Mouse (Mus musculus): ENCODE results near the gene Slamf7. TPM values are rescaled to one million over a fixed set of nuclear protein-coding genes. Genes with fewer than 3 reads are reported as not detected.

The Slamf7 gene
- total RNA-seq, 1 experiment: not detected

GRCm38 (mm10) chr1:171635696-171636095, 17.1 kb downstream of the Slamf7 start:
- Histone ChIP-seq H3K9me3 (ENCODE audit: control insufficient read depth, insufficient read depth, low read depth, low read length) (no peaks in the 10 kb centered on the region), H3K4me1 (ENCODE audit: control insufficient read depth in 2 of 2, insufficient read depth in 2 of 2, low read length in 2 of 2, poor library complexity in 1 of 2) (no peaks in the 10 kb centered on the region), H3K9ac (ENCODE audit: insufficient read depth, low read depth, low read length, poor library complexity, severe bottlenecking) (no peak overlapping the region), H3K27ac (ENCODE audit: insufficient read depth, low read depth, low read length, poor library complexity, severe bottlenecking) (no peak overlapping the region), H3K4me3 (ENCODE audit: insufficient read depth in 1 of 2, low read depth in 1 of 2, low read length in 2 of 2, poor library complexity in 1 of 2, severe bottlenecking in 1 of 2) (no peak overlapping the region), H3K36me3 (ENCODE audit: control insufficient read depth, insufficient read depth, low read length, poor library complexity, severe bottlenecking) (no peaks in the 10 kb centered on the region)
- no peak for DNase-seq (ENCODE audit: low read depth, low spot score)
- in situ Hi-C loops (cut with MboI; ENCODE audit: low sequenced_read_pairs in 2 of 2, unreplicated experiment in 2 of 2): no loop called here
- TF ChIP-seq ZC3H11A (IDR thresholded peaks at IDR 0.05; ENCODE audit: borderline replicate concordance, low read depth, low read length): no peak
- no peak for TF ChIP-seq ZNF384 (IDR thresholded peaks at IDR 0.05; ENCODE audit: low read depth, low read length)
- TF ChIP-seq CHD2 (IDR thresholded peaks at IDR 0.05; ENCODE audit: low read depth, low read length): no peak
- TF ChIP-seq MAFK (IDR thresholded peaks at IDR 0.05; ENCODE audit: insufficient read depth, low read depth, low read length): no peak
- no peak for TF ChIP-seq HCFC1 (IDR thresholded peaks at IDR 0.05; ENCODE audit: borderline replicate concordance, insufficient read depth, low read length)

GRCm38 (mm10) chr1:171631447-171631846, 21.4 kb downstream of the Slamf7 start:
- Histone ChIP-seq H3K9ac (ENCODE audit: insufficient read depth, low read depth, low read length, poor library complexity, severe bottlenecking) (no peak overlapping the region), H3K27ac (ENCODE audit: insufficient read depth, low read depth, low read length, poor library complexity, severe bottlenecking) (no peak overlapping the region), H3K4me3 (ENCODE audit: insufficient read depth in 1 of 2, low read depth in 1 of 2, low read length in 2 of 2, poor library complexity in 1 of 2, severe bottlenecking in 1 of 2) (no peak overlapping the region), H3K4me1 (ENCODE audit: control insufficient read depth in 2 of 2, insufficient read depth in 2 of 2, low read length in 2 of 2, poor library complexity in 1 of 2) (no peaks in the 10 kb centered on the region), H3K9me3 (ENCODE audit: control insufficient read depth, insufficient read depth, low read depth, low read length) (no peaks in the 10 kb centered on the region), H3K36me3 (ENCODE audit: control insufficient read depth, insufficient read depth, low read length, poor library complexity, severe bottlenecking) (no peaks in the 10 kb centered on the region)
- no peak for DNase-seq (ENCODE audit: low read depth, low spot score)
- in situ Hi-C loops (cut with MboI; ENCODE audit: low sequenced_read_pairs in 2 of 2, unreplicated experiment in 2 of 2): no loop called here
- TF ChIP-seq ZC3H11A (IDR thresholded peaks at IDR 0.05; ENCODE audit: borderline replicate concordance, low read depth, low read length) (no peak), MAFK (IDR thresholded peaks at IDR 0.05; ENCODE audit: insufficient read depth, low read depth, low read length) (no peak), HCFC1 (IDR thresholded peaks at IDR 0.05; ENCODE audit: borderline replicate concordance, insufficient read depth, low read length) (no peak), CHD2 (IDR thresholded peaks at IDR 0.05; ENCODE audit: low read depth, low read length) (no peak), ZNF384 (IDR thresholded peaks at IDR 0.05; ENCODE audit: low read depth, low read length) (no peak)

- no peak for DNase-seq (ENCODE audit: low read depth, low spot score)
- Histone ChIP-seq H3K9me3 (ENCODE audit: control insufficient read depth, insufficient read depth, low read depth, low read length) (no peaks in the 10 kb centered on the region), H3K27ac (ENCODE audit: insufficient read depth, low read depth, low read length, poor library complexity, severe bottlenecking) (no peak overlapping the region), H3K4me1 (ENCODE audit: control insufficient read depth in 2 of 2, insufficient read depth in 2 of 2, low read length in 2 of 2, poor library complexity in 1 of 2) (no peaks in the 10 kb centered on the region), H3K9ac (ENCODE audit: insufficient read depth, low read depth, low read length, poor library complexity, severe bottlenecking) (no peak overlapping the region), H3K36me3 (ENCODE audit: control insufficient read depth, insufficient read depth, low read length, poor library complexity, severe bottlenecking) (no peaks in the 10 kb centered on the region), H3K4me3 (ENCODE audit: insufficient read depth in 1 of 2, low read depth in 1 of 2, low read length in 2 of 2, poor library complexity in 1 of 2, severe bottlenecking in 1 of 2) (no peak overlapping the region)
- in situ Hi-C loops (cut with MboI; ENCODE audit: low sequenced_read_pairs in 2 of 2, unreplicated experiment in 2 of 2): no loop called here
- TF ChIP-seq MAFK (IDR thresholded peaks at IDR 0.05; ENCODE audit: insufficient read depth, low read depth, low read length) (no peak), CHD2 (IDR thresholded peaks at IDR 0.05; ENCODE audit: low read depth, low read length) (no peak), HCFC1 (IDR thresholded peaks at IDR 0.05; ENCODE audit: borderline replicate concordance, insufficient read depth, low read length) (no peak), ZC3H11A (IDR thresholded peaks at IDR 0.05; ENCODE audit: borderline replicate concordance, low read depth, low read length) (no peak), ZNF384 (IDR thresholded peaks at IDR 0.05; ENCODE audit: low read depth, low read length) (no peak)
These were observed 21.9 kb downstream of the Slamf7 start for GRCm38 (mm10) chr1:171630912-171631311.

GRCm38 (mm10) chr1:171630041-171630440, 22.8 kb downstream of the Slamf7 start:
- H3K9me3 ChIP-seq (ENCODE audit: control insufficient read depth, insufficient read depth, low read depth, low read length): no peaks in the 10 kb centered on the region
- H3K4me3 ChIP-seq (ENCODE audit: insufficient read depth in 1 of 2, low read depth in 1 of 2, low read length in 2 of 2, poor library complexity in 1 of 2, severe bottlenecking in 1 of 2): no peak overlapping the region
- in situ Hi-C loops (cut with MboI; ENCODE audit: low sequenced_read_pairs in 2 of 2, unreplicated experiment in 2 of 2): no loop called here
- no peak overlapping the region for H3K9ac ChIP-seq (ENCODE audit: insufficient read depth, low read depth, low read length, poor library complexity, severe bottlenecking)
- H3K36me3 ChIP-seq (ENCODE audit: control insufficient read depth, insufficient read depth, low read length, poor library complexity, severe bottlenecking): no peaks in the 10 kb centered on the region
- TF ChIP-seq HCFC1 (IDR thresholded peaks at IDR 0.05; ENCODE audit: borderline replicate concordance, insufficient read depth, low read length) (no peak), MAFK (IDR thresholded peaks at IDR 0.05; ENCODE audit: insufficient read depth, low read depth, low read length) (no peak), ZC3H11A (IDR thresholded peaks at IDR 0.05; ENCODE audit: borderline replicate concordance, low read depth, low read length) (no peak), ZNF384 (IDR thresholded peaks at IDR 0.05; ENCODE audit: low read depth, low read length) (no peak), CHD2 (IDR thresholded peaks at IDR 0.05; ENCODE audit: low read depth, low read length) (no peak)
- H3K4me1 ChIP-seq (ENCODE audit: control insufficient read depth in 2 of 2, insufficient read depth in 2 of 2, low read length in 2 of 2, poor library complexity in 1 of 2): no peaks in the 10 kb centered on the region
- no peak overlapping the region for H3K27ac ChIP-seq (ENCODE audit: insufficient read depth, low read depth, low read length, poor library complexity, severe bottlenecking)
- no peak for DNase-seq (ENCODE audit: low read depth, low spot score)

GRCm38 (mm10) chr1:171629168-171629567, 23.7 kb downstream of the Slamf7 start:
- H3K4me1 ChIP-seq (ENCODE audit: control insufficient read depth in 2 of 2, insufficient read depth in 2 of 2, low read length in 2 of 2, poor library complexity in 1 of 2): no peaks in the 10 kb centered on the region
- in situ Hi-C loops (cut with MboI; ENCODE audit: low sequenced_read_pairs in 2 of 2, unreplicated experiment in 2 of 2): no loop called here
- H3K36me3 ChIP-seq (ENCODE audit: control insufficient read depth, insufficient read depth, low read length, poor library complexity, severe bottlenecking): no peaks in the 10 kb centered on the region
- H3K4me3 ChIP-seq (ENCODE audit: insufficient read depth in 1 of 2, low read depth in 1 of 2, low read length in 2 of 2, poor library complexity in 1 of 2, severe bottlenecking in 1 of 2): no peak overlapping the region
- H3K27ac ChIP-seq (ENCODE audit: insufficient read depth, low read depth, low read length, poor library complexity, severe bottlenecking): no peak overlapping the region
- no peak for DNase-seq (ENCODE audit: low read depth, low spot score)
- H3K9me3 ChIP-seq (ENCODE audit: control insufficient read depth, insufficient read depth, low read depth, low read length): no peaks in the 10 kb centered on the region
- H3K9ac ChIP-seq (ENCODE audit: insufficient read depth, low read depth, low read length, poor library complexity, severe bottlenecking): no peak overlapping the region
- TF ChIP-seq HCFC1 (IDR thresholded peaks at IDR 0.05; ENCODE audit: borderline replicate concordance, insufficient read depth, low read length) (no peak), ZC3H11A (IDR thresholded peaks at IDR 0.05; ENCODE audit: borderline replicate concordance, low read depth, low read length) (no peak), CHD2 (IDR thresholded peaks at IDR 0.05; ENCODE audit: low read depth, low read length) (no peak), ZNF384 (IDR thresholded peaks at IDR 0.05; ENCODE audit: low read depth, low read length) (no peak), MAFK (IDR thresholded peaks at IDR 0.05; ENCODE audit: insufficient read depth, low read depth, low read length) (no peak)

All from ES-E14 (cell line).